Mouse (Mus musculus): Measurements from ENCODE around the gene Hist1h4d. TPM values are rescaled to one million over a fixed set of nuclear protein-coding genes. Genes with fewer than 3 reads are reported as not detected.

The Hist1h4d gene
- total and polyA plus RNA-seq, 3 experiments, result 11.7 to 1,889 TPM; not detected in 1

DNA sequence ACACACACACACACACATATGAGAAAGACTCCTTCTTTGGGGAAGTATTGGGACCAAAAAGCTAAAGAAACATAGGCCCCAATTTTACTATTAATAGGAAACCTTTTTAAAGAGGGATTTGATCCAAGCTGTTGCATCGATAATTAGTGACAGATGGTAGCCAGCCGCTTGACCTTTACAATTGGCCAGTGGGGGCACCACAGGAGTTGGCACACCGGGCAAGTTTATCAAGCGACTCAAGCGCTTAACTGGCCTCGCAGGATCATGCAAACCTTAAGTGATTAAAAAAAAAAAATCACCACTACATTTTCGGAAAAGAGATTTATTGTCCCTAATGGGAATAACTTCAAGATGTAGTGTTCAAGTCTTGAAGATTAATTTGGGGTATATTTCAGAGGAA, 11.2 kb downstream of the Hist1h4d start:
- Histone ChIP-seq H3K4me3 (ENCODE audit: control insufficient read depth in 1 of 2, insufficient read depth in 1 of 2, low read depth in 2 of 2, low read length in 2 of 2) (no peak overlapping the region), H3K4me1 (ENCODE audit: control insufficient read depth in 1 of 2, insufficient read depth in 2 of 2, low read length in 2 of 2) (peaks cover 15 to 32% of the 10 kb centered on the region in 2 experiments), H3K27me3 (ENCODE audit: control insufficient read depth in 1 of 2, insufficient read depth in 2 of 2, low read length in 2 of 2) (no peaks in the 10 kb centered on the region), H3K79me2 (ENCODE audit: control insufficient read depth, insufficient read depth, low read length, poor library complexity) (no peaks in the 10 kb centered on the region), H3K9me3 (replicated peaks; ENCODE audit: insufficient read depth, low read length) (no peaks in the 10 kb centered on the region), H3K27ac (ENCODE audit: control insufficient read depth, low read depth, low read length) (peak overlapping the region; percentile 64; the same call in 1 of the 2 replicates), H3K36me3 (ENCODE audit: control insufficient read depth in 1 of 2, insufficient read depth in 2 of 2, low read length in 2 of 2) (peaks cover 0 to 31% of the 10 kb centered on the region in 2 experiments; a peak in 2 of 4 replicates), H3K9ac (ENCODE audit: control insufficient read depth, low read depth, low read length, poor library complexity, severe bottlenecking) (no peak overlapping the region; the same call in 1 of the 2 replicates)
- TF ChIP-seq MYC (IDR thresholded peaks at IDR 0.05; ENCODE audit: low read depth, low read length), result no peak
- TF ChIP-seq ZKSCAN1 (IDR thresholded peaks at IDR 0.05; ENCODE audit: low read depth, low read length), result no peak
- no peak for TF ChIP-seq CHD1 (IDR thresholded peaks at IDR 0.05; ENCODE audit: low read depth, low read length)
- TF ChIP-seq KAT2A (conservative IDR thresholded peaks at IDR 0.05; ENCODE audit: low read depth, low read length), result no peak
- no peak for TF ChIP-seq GATA1 (IDR thresholded peaks at IDR 0.05; ENCODE audit: low read depth, low read length)
- TF ChIP-seq SIN3A (IDR thresholded peaks at IDR 0.05; ENCODE audit: low read length), result no peak
- no peak for TF ChIP-seq TBP (IDR thresholded peaks at IDR 0.05; ENCODE audit: low read depth, low read length)
- no peak for TF ChIP-seq ETS1 (IDR thresholded peaks at IDR 0.05; ENCODE audit: low read depth, low read length)
- no peak for TF ChIP-seq ZC3H11A (IDR thresholded peaks at IDR 0.05; ENCODE audit: low read depth, low read length)
- TF ChIP-seq BHLHE40 (IDR thresholded peaks at IDR 0.05; ENCODE audit: borderline replicate concordance, low read depth, low read length), result no peak
- no peak for TF ChIP-seq RCOR1 (IDR thresholded peaks at IDR 0.05; ENCODE audit: low read depth, low read length)
- TF ChIP-seq MAFK (IDR thresholded peaks at IDR 0.05; ENCODE audit: borderline replicate concordance, low read depth, low read length), result no peak
- no peak for TF ChIP-seq POLR2AphosphoS2 (IDR thresholded peaks at IDR 0.05; ENCODE audit: low read length)
- DNase-seq (ENCODE audit: low read depth, low spot score), result no peak

DNA sequence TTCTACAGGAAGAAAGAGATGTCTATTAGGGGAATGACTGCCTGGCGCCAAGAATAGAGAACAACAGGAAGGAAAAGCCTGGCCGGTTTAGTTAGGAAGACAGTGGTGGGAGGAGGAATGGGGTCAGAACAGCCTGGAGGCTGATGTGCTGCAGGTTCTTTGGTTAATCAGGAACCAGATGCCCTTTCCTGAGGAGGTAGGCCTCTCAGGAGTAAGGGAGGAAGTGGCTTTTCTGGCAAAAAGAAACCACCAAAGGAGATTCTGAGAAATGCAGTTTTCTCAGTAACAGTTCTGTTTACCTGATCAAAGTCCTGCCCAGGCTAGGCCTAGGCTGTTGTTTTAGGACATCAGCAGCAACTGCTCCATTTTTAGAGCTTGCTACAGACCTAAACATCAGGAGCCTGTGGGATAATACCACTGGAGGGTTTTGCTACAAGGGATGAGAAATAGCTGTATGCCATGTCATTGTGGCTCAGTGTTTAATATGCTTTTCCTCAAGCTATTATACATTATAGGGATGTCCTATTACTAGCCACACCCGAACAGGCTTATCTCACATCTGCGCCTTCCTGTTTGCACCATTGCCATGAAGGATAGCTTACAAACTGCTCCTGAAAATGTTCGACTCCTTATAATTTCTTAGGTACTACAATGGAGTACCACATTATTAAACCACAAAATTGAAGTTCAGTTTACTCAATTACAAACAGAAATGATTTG, 11.8 kb downstream of the Hist1h4d start:
- no peak overlapping the region for H3K4me3 ChIP-seq (ENCODE audit: control insufficient read depth in 1 of 2, insufficient read depth in 1 of 2, low read depth in 2 of 2, low read length in 2 of 2)
- peak; percentile 61 for DNase-seq (ENCODE audit: low read depth, low spot score)
- TF ChIP-seq EP300 (IDR thresholded peaks at IDR 0.05; ENCODE audit: low read depth in 1 of 2, low read length in 2 of 2) (peak; percentile 34 to 44; a peak in 2 of 4 replicates), TAL1 (IDR thresholded peaks at IDR 0.05; ENCODE audit: low read length) (peak; percentile 42), JUND (IDR thresholded peaks at IDR 0.05; ENCODE audit: low read depth, low read length) (no peak), MYB (IDR thresholded peaks at IDR 0.05; ENCODE audit: low read depth, low read length) (no peak), SMC3 (IDR thresholded peaks at IDR 0.05; ENCODE audit: low read depth, low read length) (no peak), CTCF (IDR thresholded peaks at IDR 0.05 in 2 of 3, conservative IDR thresholded peaks at IDR 0.05 in 1 of 3; ENCODE audit: control insufficient read depth in 1 of 3, insufficient read depth in 1 of 3, low read depth in 2 of 3, low read length in 3 of 3, poor library complexity in 1 of 3, severe bottlenecking in 1 of 3) (no peak), ZNF384 (IDR thresholded peaks at IDR 0.05; ENCODE audit: low read depth, low read length) (no peak), ZMIZ1 (IDR thresholded peaks at IDR 0.05; ENCODE audit: low read depth, low read length) (no peak), E2F4 (IDR thresholded peaks at IDR 0.05; ENCODE audit: borderline replicate concordance, low read depth, low read length) (no peak), MEF2A (IDR thresholded peaks at IDR 0.05; ENCODE audit: extremely low read depth, insufficient replicate concordance, low read depth, low read length, poor library complexity, severe bottlenecking) (no peak), MAFK (IDR thresholded peaks at IDR 0.05; ENCODE audit: borderline replicate concordance, low read depth, low read length) (no peak), TBP (IDR thresholded peaks at IDR 0.05; ENCODE audit: low read depth, low read length) (0 out of 2 replicates have a peak, but pooled peaks have one; percentile 13), ELF1 (IDR thresholded peaks at IDR 0.05; ENCODE audit: low read depth, low read length) (no peak), ZC3H11A (IDR thresholded peaks at IDR 0.05; ENCODE audit: low read depth, low read length) (no peak), GATA1 (IDR thresholded peaks at IDR 0.05; ENCODE audit: low read depth, low read length) (peak; percentile 66; the same call in 1 of the 2 replicates), SIN3A (IDR thresholded peaks at IDR 0.05; ENCODE audit: low read length) (no peak), CHD1 (IDR thresholded peaks at IDR 0.05; ENCODE audit: low read depth, low read length) (no peak), KAT2A (conservative IDR thresholded peaks at IDR 0.05; ENCODE audit: low read depth, low read length) (no peak), GABPA (IDR thresholded peaks at IDR 0.05; ENCODE audit: low read depth, low read length) (no peak), USF2 (IDR thresholded peaks at IDR 0.05; ENCODE audit: borderline replicate concordance in 1 of 2, insufficient read depth in 1 of 2, low read depth in 1 of 2, low read length in 2 of 2) (no peak), TCF12 (IDR thresholded peaks at IDR 0.05; ENCODE audit: low read depth, low read length) (no peak), CHD2 (IDR thresholded peaks at IDR 0.05; ENCODE audit: low read length) (no peak), USF1 (IDR thresholded peaks at IDR 0.05; ENCODE audit: low read depth, low read length) (no peak), ETS1 (IDR thresholded peaks at IDR 0.05; ENCODE audit: low read depth, low read length) (no peak)

More for the DNA sequence above, 11.8 kb downstream of the Hist1h4d start:
- H3K79me2 ChIP-seq (ENCODE audit: control insufficient read depth, insufficient read depth, low read length, poor library complexity), result no peaks in the 10 kb centered on the region
- H3K27me3 ChIP-seq (ENCODE audit: control insufficient read depth in 1 of 2, insufficient read depth in 2 of 2, low read length in 2 of 2), result no peaks in the 10 kb centered on the region
- H3K9me3 ChIP-seq (replicated peaks; ENCODE audit: insufficient read depth, low read length), result no peaks in the 10 kb centered on the region
- peaks cover 0 to 34% of the 10 kb centered on the region in 2 experiments; a peak in 2 of 4 replicates for H3K36me3 ChIP-seq (ENCODE audit: control insufficient read depth in 1 of 2, insufficient read depth in 2 of 2, low read length in 2 of 2)
- H3K4me1 ChIP-seq (ENCODE audit: control insufficient read depth in 1 of 2, insufficient read depth in 2 of 2, low read length in 2 of 2), result peaks cover 15 to 32% of the 10 kb centered on the region in 2 experiments
- H3K9ac ChIP-seq (ENCODE audit: control insufficient read depth, low read depth, low read length, poor library complexity, severe bottlenecking), result peak overlapping the region; percentile 15
- H3K27ac ChIP-seq (ENCODE audit: control insufficient read depth, low read depth, low read length), result peak overlapping the region; percentile 64

Measured in MEL (cell line).